Comparison of ENCODE assay signal across 16 mouse cellular contexts in the genomic region with DNA sequence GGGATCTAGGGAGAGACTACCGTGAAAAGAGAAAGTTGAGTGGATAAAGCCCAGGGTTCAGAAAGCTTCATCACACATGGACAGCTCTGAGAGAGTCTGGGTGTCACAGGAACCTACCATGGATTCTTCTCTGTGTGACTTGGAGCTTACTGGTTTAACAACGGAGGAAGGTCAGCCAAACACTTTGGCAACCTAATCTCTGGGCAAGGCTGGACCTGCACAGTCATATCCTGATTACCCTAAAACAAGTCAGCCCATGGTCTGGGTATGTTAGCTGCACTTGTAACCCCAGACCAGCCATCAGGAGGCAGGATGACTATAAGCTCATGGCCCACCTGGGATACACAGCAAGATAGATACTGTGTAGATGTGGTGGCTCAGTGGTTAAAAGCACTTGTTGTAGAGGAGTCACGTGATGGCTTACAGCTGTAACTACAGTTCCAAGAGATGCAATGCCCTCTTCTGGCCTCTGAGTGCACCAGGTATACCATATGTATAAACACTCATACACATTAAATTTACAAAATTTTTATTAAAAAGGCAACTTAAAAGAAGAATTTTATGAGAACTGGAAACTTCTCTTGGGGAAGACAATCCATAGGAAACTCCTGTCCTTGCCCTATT.
DNase-seq lines count a peak whose midpoint lies in the region; ATAC-seq and TF ChIP-seq lines count a peak whose summit lies in the region.
"Had no signal": no experiment of that assay in that cellular context is flagged by ENCODE, and none has a peak within 500 bp of the region (broad histone marks: within the 10 kb centered on the region; RNA-seq: fewer than 3 reads in every experiment).

No protein-coding gene starts in this region.

- DNase-seq in kidney, postnatal 0 days (ENCODE audit: low spot score): no peak
- DNase-seq in kidney, adult 2 months: no peak
- DNase-seq in MEL (ENCODE audit: low read depth, low spot score): no peak
- no peak for DNase-seq in right cerebral cortex, adult 2 months (ENCODE audit: low spot score in 2 of 2)
- no peak for DNase-seq in left cerebral cortex, adult 8-10 months (ENCODE audit: low spot score in 2 of 2)
- DNase-seq: cerebellum, adult 11-12 months; gastrocnemius, postnatal 10 days; kidney, adult 11 months; lung, postnatal 14 days; midbrain, embryonic 14.5 days; spleen, adult 18-20 months had no signal

- peak; percentile 39 for TF ChIP-seq CTCF in kidney, postnatal 0 days (IDR thresholded peaks at IDR 0.05; ENCODE audit: low read depth)
- no peak for TF ChIP-seq CTCF in kidney, adult 2 months (conservative IDR thresholded peaks at IDR 0.05; ENCODE audit: insufficient read depth, insufficient read length, low read depth, low read length)
- TF ChIP-seq CTCF in C2C12 (IDR thresholded peaks at IDR 0.05; ENCODE audit: control insufficient read depth, insufficient read depth, insufficient read length) (no peak), MEL (IDR thresholded peaks at IDR 0.05 in 2 of 3, conservative IDR thresholded peaks at IDR 0.05 in 1 of 3; ENCODE audit: control insufficient read depth in 1 of 3, insufficient read depth in 1 of 3, low read depth in 2 of 3, low read length in 3 of 3, poor library complexity in 1 of 3, severe bottlenecking in 1 of 3) (peak in 1 of 3 experiments; percentile 48; a peak in 2 of 6 replicates)

- 72% methylated on average over 3 of the region's 3 CpGs for WGBS in kidney, postnatal 0 days
- WGBS in kidney, adult 2 months: 78% methylated on average over 3 of the region's 3 CpGs
- 85% methylated on average over 3 of the region's 3 CpGs for WGBS in hindbrain, embryonic 16.5 days

- no peaks in the 10 kb centered on the region for H3K79me3 ChIP-seq in C2C12 (ENCODE audit: low read depth)

- no peaks in the 10 kb centered on the region for H3K27me3 ChIP-seq in kidney, postnatal 0 days (ENCODE audit: insufficient read depth, low read length)
- H3K27me3 ChIP-seq in kidney, adult 2 months (replicated peaks; ENCODE audit: control insufficient read depth, insufficient read depth, low read length): no peaks in the 10 kb centered on the region
- H3K27me3 ChIP-seq in C2C12 (ENCODE audit: control insufficient read depth, insufficient read depth, insufficient read length) (no peaks in the 10 kb centered on the region), MEL (ENCODE audit: control insufficient read depth in 1 of 2, insufficient read depth in 2 of 2, low read length in 2 of 2) (no peaks in the 10 kb centered on the region)
- no peaks in the 10 kb centered on the region for H3K27me3 ChIP-seq in hindbrain, embryonic 16.5 days (replicated peaks; ENCODE audit: control insufficient read depth, insufficient read depth, low read length)
- H3K27me3 ChIP-seq: heart, embryonic 12.5 days; hindbrain, embryonic 12.5 days had no signal

- H3K9me3 ChIP-seq in kidney, postnatal 0 days (replicated peaks; ENCODE audit: low read length): no peaks in the 10 kb centered on the region
- no peaks in the 10 kb centered on the region for H3K9me3 ChIP-seq in MEL (replicated peaks; ENCODE audit: insufficient read depth, low read length)
- H3K9me3 ChIP-seq in hindbrain, embryonic 16.5 days (ENCODE audit: control insufficient read depth, low read length): no peaks in the 10 kb centered on the region
- H3K9me3 ChIP-seq: heart, embryonic 12.5 days; hindbrain, embryonic 12.5 days had no signal

- no peaks in the 10 kb centered on the region for H3K4me1 ChIP-seq in kidney, postnatal 0 days (replicated peaks; ENCODE audit: insufficient read depth, low read length)
- no peaks in the 10 kb centered on the region for H3K4me1 ChIP-seq in kidney, adult 2 months (ENCODE audit: control insufficient read depth, insufficient read depth, low read length)
- H3K4me1 ChIP-seq in MEL (ENCODE audit: control insufficient read depth in 1 of 2, insufficient read depth in 2 of 2, low read length in 2 of 2): peaks cover 5 to 14% of the 10 kb centered on the region in 2 experiments
- H3K4me1 ChIP-seq in hindbrain, embryonic 16.5 days (ENCODE audit: control insufficient read depth, insufficient read depth, low read depth, low read length): no peaks in the 10 kb centered on the region
- H3K4me1 ChIP-seq: hindbrain, embryonic 12.5 days had no signal

- no peak overlapping the region for H3ac ChIP-seq in C2C12 (ENCODE audit: control insufficient read depth, insufficient read length, low read depth)

- H3K79me2 ChIP-seq in C2C12 (ENCODE audit: control insufficient read depth, insufficient read depth) (no peaks in the 10 kb centered on the region), MEL (ENCODE audit: control insufficient read depth, insufficient read depth, low read length, poor library complexity) (no peaks in the 10 kb centered on the region)

- H3K27ac ChIP-seq in kidney, postnatal 0 days: no peak overlapping the region
- no peak overlapping the region for H3K27ac ChIP-seq in kidney, adult 2 months (ENCODE audit: insufficient read depth, low read depth, low read length)
- H3K27ac ChIP-seq in MEL (ENCODE audit: control insufficient read depth, low read depth, low read length): no peak overlapping the region
- H3K27ac ChIP-seq in hindbrain, embryonic 16.5 days (ENCODE audit: low read depth, low read length): no peak overlapping the region
- H3K27ac ChIP-seq: hindbrain, embryonic 12.5 days had no signal

- TF ChIP-seq POLR2A in kidney, adult 2 months (IDR thresholded peaks at IDR 0.05; ENCODE audit: low read depth, low read length): no peak
- TF ChIP-seq POLR2A in MEL (IDR thresholded peaks at IDR 0.05; ENCODE audit: control insufficient read depth in 1 of 2, insufficient read depth in 1 of 2, low read depth in 1 of 2, low read length in 2 of 2, poor library complexity in 1 of 2): no peak

- TF ChIP-seq RAD21 in MEL (IDR thresholded peaks at IDR 0.05; ENCODE audit: low read depth, low read length): peak; percentile 41

- no peak overlapping the region for H3K4me3 ChIP-seq in kidney, postnatal 0 days (replicated peaks; ENCODE audit: low read depth, low read length)
- no peak overlapping the region for H3K4me3 ChIP-seq in kidney, adult 2 months (ENCODE audit: insufficient read depth, low read depth, low read length)
- no peak overlapping the region for H3K4me3 ChIP-seq in C2C12 (ENCODE audit: insufficient read depth, poor library complexity, severe bottlenecking)
- no peak overlapping the region for H3K4me3 ChIP-seq in MEL (ENCODE audit: control insufficient read depth in 1 of 2, insufficient read depth in 1 of 2, low read depth in 2 of 2, low read length in 2 of 2)
- H3K4me3 ChIP-seq in hindbrain, embryonic 16.5 days (ENCODE audit: low read length): no peak overlapping the region
- H3K4me3 ChIP-seq: heart, embryonic 12.5 days; hindbrain, embryonic 12.5 days had no signal

- H3K4me2 ChIP-seq in kidney, postnatal 0 days (ENCODE audit: low read length): no peak overlapping the region
- no peak overlapping the region for H3K4me2 ChIP-seq in hindbrain, embryonic 16.5 days (ENCODE audit: low read length)
- H3K4me2 ChIP-seq: heart, embryonic 12.5 days; hindbrain, embryonic 12.5 days had no signal

- ATAC-seq in kidney, postnatal 0 days (replicated peaks; ENCODE audit: low FRiP score, low read depth): no peak
- ATAC-seq in megakaryocyte progenitor cell, adult 5-6 weeks (replicated peaks; ENCODE audit: poor library complexity): peak; percentile 46
- no peak for ATAC-seq in hindbrain, embryonic 16.5 days

- no peaks in the 10 kb centered on the region for H3K36me3 ChIP-seq in kidney, postnatal 0 days (ENCODE audit: insufficient read depth, low read length)
- no peaks in the 10 kb centered on the region for H3K36me3 ChIP-seq in kidney, adult 2 months (ENCODE audit: control insufficient read depth, insufficient read depth, low read length)
- no peaks in the 10 kb centered on the region for H3K36me3 ChIP-seq in C2C12 (ENCODE audit: control insufficient read depth, insufficient read depth)
- H3K36me3 ChIP-seq in MEL (ENCODE audit: control insufficient read depth in 1 of 2, insufficient read depth in 2 of 2, low read length in 2 of 2): peaks cover 0 to 11% of the 10 kb centered on the region in 2 experiments; a peak in 2 of 4 replicates
- H3K36me3 ChIP-seq in hindbrain, embryonic 16.5 days (ENCODE audit: control insufficient read depth, insufficient read depth, low read length): no peaks in the 10 kb centered on the region
- H3K36me3 ChIP-seq: heart, embryonic 12.5 days; hindbrain, embryonic 12.5 days had no signal

- no peak overlapping the region for H3K9ac ChIP-seq in kidney, postnatal 0 days (ENCODE audit: low read depth, low read length)
- no peak overlapping the region for H3K9ac ChIP-seq in MEL (ENCODE audit: control insufficient read depth, low read depth, low read length, poor library complexity, severe bottlenecking)
- H3K9ac ChIP-seq in hindbrain, embryonic 16.5 days (ENCODE audit: low read depth, low read length): no peak overlapping the region
- H3K9ac ChIP-seq: heart, embryonic 12.5 days; hindbrain, embryonic 12.5 days had no signal

- TF ChIP-seq EP300 in MEL (IDR thresholded peaks at IDR 0.05; ENCODE audit: low read depth in 1 of 2, low read length in 2 of 2): no peak

TF ChIP-seq in C2C12, 6 proteins besides CTCF, POLR2A, EP300 and RAD21:
- TF ChIP-seq CEBPB (IDR thresholded peaks at IDR 0.05; ENCODE audit: low read depth) (no peak), USF1 (IDR thresholded peaks at IDR 0.05; ENCODE audit: low read depth) (peak; percentile 89), FOSL1 (IDR thresholded peaks at IDR 0.05; ENCODE audit: insufficient read depth, low read length, poor library complexity, severe bottlenecking) (no peak), MYOG (IDR thresholded peaks at IDR 0.05; ENCODE audit: control insufficient read depth, extremely low read depth, insufficient read length) (no peak), MAX (IDR thresholded peaks at IDR 0.05) (no peak)

TF ChIP-seq in MEL, 35 proteins besides CTCF, POLR2A, EP300 and RAD21 (continues in another document):
- no peak for TF ChIP-seq MYC (IDR thresholded peaks at IDR 0.05; ENCODE audit: low read depth, low read length)
- TF ChIP-seq BHLHE40 (IDR thresholded peaks at IDR 0.05; ENCODE audit: borderline replicate concordance, low read depth, low read length): no peak
- no peak for TF ChIP-seq TCF12 (IDR thresholded peaks at IDR 0.05; ENCODE audit: low read depth, low read length)
- no peak for TF ChIP-seq KAT2A (conservative IDR thresholded peaks at IDR 0.05; ENCODE audit: low read depth, low read length)
- TF ChIP-seq MYB (IDR thresholded peaks at IDR 0.05; ENCODE audit: low read depth, low read length): no peak
- TF ChIP-seq USF2 (IDR thresholded peaks at IDR 0.05; ENCODE audit: borderline replicate concordance in 1 of 2, insufficient read depth in 1 of 2, low read depth in 1 of 2, low read length in 2 of 2): peak in 1 of 2 experiments; percentile 50; a peak in 1 of 4 replicates
- TF ChIP-seq ZMIZ1 (IDR thresholded peaks at IDR 0.05; ENCODE audit: low read depth, low read length): no peak
- TF ChIP-seq ELF1 (IDR thresholded peaks at IDR 0.05; ENCODE audit: low read depth, low read length): no peak
- TF ChIP-seq MEF2A (IDR thresholded peaks at IDR 0.05; ENCODE audit: extremely low read depth, insufficient replicate concordance, low read depth, low read length, poor library complexity, severe bottlenecking): no peak
- no peak for TF ChIP-seq SIN3A (IDR thresholded peaks at IDR 0.05; ENCODE audit: low read length)
- no peak for TF ChIP-seq NELFE (IDR thresholded peaks at IDR 0.05; ENCODE audit: low read depth, low read length)
